Mouse (Mus musculus) myocyte (in vitro differentiated cells): ENCODE measurements at regions not wholly inside any gene's neighbourhood (a gene's known extent, or its start where the extent isn't known, plus 50 kb on each side); places are given as distances from the start of the nearest gene placed in this dataset.

Experiments used
- H3K27me3 ChIP-seq: one replicate; pipeline ENCODE4 v1.6.1; 2011; ENCODE audit not compliant: control insufficient read depth, insufficient read depth, insufficient read length
- H3K36me3 ChIP-seq: one replicate; pipeline ENCODE4 v1.6.1; 2011; ENCODE audit not compliant: control insufficient read depth, insufficient read depth
- H3K4me2 ChIP-seq: one replicate; pipeline ENCODE4 v1.6.1; 2011; ENCODE audit warnings: low read depth, control low read depth
- H3K4me3 ChIP-seq: one replicate; pipeline ENCODE4 v1.5.1; 2011; ENCODE audit warnings: mild to moderate bottlenecking, control low read depth, moderate library complexity
- H3K79me2 ChIP-seq: one replicate; pipeline ENCODE4 v1.6.1; 2011; ENCODE audit not compliant: control insufficient read depth, insufficient read depth
- H3ac ChIP-seq: one replicate; pipeline ENCODE4 v1.6.1; 2011; ENCODE audit not compliant: control insufficient read depth, insufficient read length
- CEBPB ChIP-seq: IDR thresholded peaks from 2 replicates; pipeline ENCODE4 v1.6.1; 2011; ENCODE audit warnings: mild to moderate bottlenecking, moderate library complexity; ENCODE audit not compliant: poor library complexity, insufficient read depth, severe bottlenecking
- E2F4 ChIP-seq: IDR thresholded peaks from one replicate; pipeline ENCODE4 v1.6.1; 2011; ENCODE audit warnings: mild to moderate bottlenecking, control low read depth, moderate library complexity; ENCODE audit not compliant: insufficient read depth
- MAX ChIP-seq: IDR thresholded peaks from one replicate; pipeline ENCODE4 v1.6.1; 2011; ENCODE audit warnings: low read depth, mild to moderate bottlenecking, control low read depth
- MYOD1 ChIP-seq, 3 experiments: IDR thresholded peaks; one replicate each; pipeline ENCODE4 v1.6.1; 2011; ENCODE audit warnings: control low read depth in 2 of 3, low read depth in 2 of 3, mild to moderate bottlenecking in 2 of 3, moderate library complexity in 1 of 3; ENCODE audit not compliant: insufficient read length in 2 of 3, control insufficient read depth in 1 of 3
- MYOG ChIP-seq, 3 experiments: IDR thresholded peaks; one replicate each; pipeline ENCODE4 v1.6.1; 2011; ENCODE audit warnings: control low read depth in 2 of 3, low read depth in 2 of 3, mild to moderate bottlenecking in 2 of 3; ENCODE audit not compliant: insufficient read length in 2 of 3, control insufficient read depth in 1 of 3, insufficient read depth in 1 of 3
- POLR2A ChIP-seq: IDR thresholded peaks from one replicate; pipeline ENCODE4 v1.6.1; 2011; ENCODE audit warnings: low read depth, mild to moderate bottlenecking, control low read depth, moderate library complexity; ENCODE audit not compliant: insufficient read length
- POLR2AphosphoS2 ChIP-seq: IDR thresholded peaks from one replicate; pipeline ENCODE4 v1.6.1; 2011; ENCODE audit warnings: low read depth, control low read depth; ENCODE audit not compliant: insufficient read length
- REST ChIP-seq: IDR thresholded peaks from one replicate; pipeline ENCODE4 v1.6.1; 2011; ENCODE audit warnings: mild to moderate bottlenecking, control low read depth, moderate library complexity; ENCODE audit not compliant: insufficient read depth, insufficient read length
- SRF ChIP-seq: IDR thresholded peaks from one replicate; pipeline ENCODE4 v1.6.1; 2011; ENCODE audit warnings: low read depth; ENCODE audit not compliant: control insufficient read depth, insufficient read length
- TCF12 ChIP-seq: IDR thresholded peaks from one replicate; pipeline ENCODE4 v1.6.1; 2011; ENCODE audit warnings: mild to moderate bottlenecking, control low read depth; ENCODE audit not compliant: poor library complexity, insufficient read depth, severe bottlenecking
- TCF3 ChIP-seq: IDR thresholded peaks from one replicate; pipeline ENCODE4 v1.6.1; 2011; ENCODE audit warnings: low read depth, control low read depth; ENCODE audit not compliant: insufficient read length
- USF1 ChIP-seq: IDR thresholded peaks from one replicate; pipeline ENCODE4 v1.6.1; 2011; ENCODE audit warnings: low read depth, mild to moderate bottlenecking, control low read depth, moderate library complexity

GRCm38 (mm10) chr1:75662141-75662990 lies 116.3 kb downstream of the Slc4a3 start:
- Histone ChIP-seq H3K27me3 (no peaks in the 10 kb centered on the region), H3K4me3 (no peak overlapping the region), H3K79me2 (no peaks in the 10 kb centered on the region), H3ac (no peak overlapping the region), H3K36me3 (no peaks in the 10 kb centered on the region), H3K4me2 (no peak overlapping the region)
- TF ChIP-seq MYOG (IDR thresholded peaks at IDR 0.05; ENCODE audit: control insufficient read depth in 1 of 3, insufficient read depth in 1 of 3, insufficient read length in 2 of 3, low read depth in 2 of 3) (no peak), TCF3 (no peak), REST (no peak), USF1 (no peak), CEBPB (no peak), SRF (no peak), POLR2AphosphoS2 (no peak), MAX (no peak)

DNA sequence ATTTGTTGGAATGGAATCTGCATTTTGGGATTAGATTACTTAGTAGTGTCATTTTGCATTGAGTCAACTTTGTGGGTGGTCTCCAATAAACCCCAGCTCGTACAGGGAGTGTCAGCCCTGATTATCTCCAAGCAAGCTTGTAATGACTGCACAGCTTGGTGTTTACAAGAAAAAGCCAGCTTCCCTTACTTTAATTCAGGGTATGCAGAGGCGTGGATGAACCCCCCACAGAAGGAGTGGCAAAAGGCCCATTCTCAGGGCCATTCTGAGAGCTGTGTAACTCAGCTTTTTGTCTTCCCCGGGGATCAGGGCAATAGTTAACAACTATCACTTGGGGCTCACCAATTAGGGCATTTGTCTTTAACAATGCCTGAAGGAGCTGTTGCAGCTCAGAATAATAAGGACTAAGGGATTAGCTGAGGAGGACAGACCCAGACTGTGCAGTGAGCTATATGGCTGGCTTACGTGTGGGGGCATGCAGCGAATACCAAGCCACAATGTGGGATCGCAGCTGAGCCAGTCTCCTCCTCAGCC lies 121.7 kb downstream of the Slc4a3 start:
- Histone ChIP-seq H3K4me2 (no peak overlapping the region), H3K36me3 (no peaks in the 10 kb centered on the region), H3K79me2 (no peaks in the 10 kb centered on the region), H3ac (no peak overlapping the region), H3K27me3 (no peaks in the 10 kb centered on the region), H3K4me3 (no peak overlapping the region)
- TF ChIP-seq MYOD1 (IDR thresholded peaks at IDR 0.05; ENCODE audit: control insufficient read depth in 1 of 3, insufficient read length in 2 of 3, low read depth in 2 of 3) (no peak), E2F4 (no peak), SRF (no peak), POLR2AphosphoS2 (no peak), TCF12 (no peak), REST (no peak), MAX (no peak), TCF3 (no peak), USF1 (no peak), CEBPB (no peak), POLR2A (no peak)

DNA sequence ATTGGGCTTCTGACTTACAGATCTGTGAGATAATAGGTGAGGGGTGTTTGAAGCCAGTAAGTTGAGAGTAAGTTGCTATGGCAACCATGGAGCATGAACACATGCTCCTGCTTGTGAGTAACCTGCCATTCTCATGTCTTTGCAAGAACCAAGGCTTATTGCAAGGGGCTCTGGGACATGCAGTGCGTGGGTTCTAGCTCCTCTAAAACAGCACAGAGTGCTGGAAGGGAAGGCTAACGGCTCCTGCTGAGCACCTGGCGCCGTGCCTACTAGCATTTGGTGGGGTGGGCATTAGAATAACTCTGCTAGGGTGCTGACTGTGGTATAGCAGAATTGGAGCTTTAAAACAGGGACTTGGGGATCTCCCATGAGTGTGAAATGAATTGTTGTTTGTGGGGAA lies 130.2 kb downstream of the Slc4a3 start:
- Histone ChIP-seq H3K36me3 (no peaks in the 10 kb centered on the region), H3K4me2 (no peak overlapping the region), H3K4me3 (no peak overlapping the region), H3K79me2 (no peaks in the 10 kb centered on the region), H3ac (no peak overlapping the region), H3K27me3 (no peaks in the 10 kb centered on the region)
- TF ChIP-seq SRF: no peak
- no peak for TF ChIP-seq TCF3
- no peak for TF ChIP-seq MYOD1 (IDR thresholded peaks at IDR 0.05; ENCODE audit: control insufficient read depth in 1 of 3, insufficient read length in 2 of 3, low read depth in 2 of 3)
- TF ChIP-seq USF1: no peak
- TF ChIP-seq REST: no peak
- no peak for TF ChIP-seq MYOG (IDR thresholded peaks at IDR 0.05; ENCODE audit: control insufficient read depth in 1 of 3, insufficient read depth in 1 of 3, insufficient read length in 2 of 3, low read depth in 2 of 3)
- TF ChIP-seq POLR2AphosphoS2: no peak
- TF ChIP-seq TCF12: no peak
- no peak for TF ChIP-seq POLR2A
- TF ChIP-seq E2F4: no peak
- TF ChIP-seq MAX: no peak
- no peak for TF ChIP-seq CEBPB

GRCm38 (mm10) chr1:75677695-75678094 lies 131.6 kb downstream of the Slc4a3 start:
- TF ChIP-seq USF1 (no peak), CEBPB (no peak), POLR2AphosphoS2 (no peak), REST (no peak), MAX (no peak), E2F4 (no peak), POLR2A (no peak)
- no peaks in the 10 kb centered on the region for H3K79me2 ChIP-seq

GRCm38 (mm10) chr1:75678279-75678678 lies 132.2 kb downstream of the Slc4a3 start:
- TF ChIP-seq POLR2AphosphoS2: no peak
- no peak for TF ChIP-seq USF1
- TF ChIP-seq E2F4: no peak
- no peak for TF ChIP-seq MYOG (IDR thresholded peaks at IDR 0.05; ENCODE audit: control insufficient read depth in 1 of 3, insufficient read depth in 1 of 3, insufficient read length in 2 of 3, low read depth in 2 of 3)
- no peak for TF ChIP-seq POLR2A
- TF ChIP-seq MYOD1 (IDR thresholded peaks at IDR 0.05; ENCODE audit: control insufficient read depth in 1 of 3, insufficient read length in 2 of 3, low read depth in 2 of 3): no peak
- TF ChIP-seq CEBPB: no peak
- TF ChIP-seq MAX: no peak
- TF ChIP-seq TCF12: no peak
- TF ChIP-seq REST: no peak
- no peak for TF ChIP-seq TCF3
- TF ChIP-seq SRF: no peak
- Histone ChIP-seq H3K4me2 (no peak overlapping the region), H3K27me3 (no peaks in the 10 kb centered on the region), H3K36me3 (no peaks in the 10 kb centered on the region), H3ac (no peak overlapping the region), H3K79me2 (no peaks in the 10 kb centered on the region), H3K4me3 (no peak overlapping the region)

More at GRCm38 (mm10) chr1:75677695-75678094, 131.6 kb downstream of the Slc4a3 start:
- Histone ChIP-seq H3ac (no peak overlapping the region), H3K27me3 (no peaks in the 10 kb centered on the region), H3K4me2 (no peak overlapping the region), H3K4me3 (no peak overlapping the region), H3K36me3 (no peaks in the 10 kb centered on the region)
